In the genomic region with DNA sequence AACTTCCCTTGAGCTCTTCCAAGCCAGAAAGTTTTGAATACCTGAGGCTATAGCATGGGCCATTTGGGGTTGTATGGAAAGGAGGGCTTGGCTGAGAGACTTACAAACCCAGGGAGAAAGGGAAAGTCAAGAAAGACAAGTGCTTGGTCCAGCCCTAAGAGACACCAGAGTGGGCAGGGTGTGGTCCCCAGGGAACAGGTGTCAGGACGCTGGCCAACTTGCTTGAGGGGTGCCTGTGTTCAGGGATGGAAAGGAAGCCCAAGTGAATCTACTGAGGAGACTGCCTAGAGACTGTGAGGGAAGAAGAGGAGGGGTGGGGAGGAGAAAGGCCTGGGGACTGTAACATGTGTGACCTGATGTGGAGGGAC, we compare ENCODE assay signal across 8 mouse cellular contexts.
DNase-seq lines count a peak whose midpoint lies in the region; ATAC-seq and TF ChIP-seq lines count a peak whose summit lies in the region.

No protein-coding gene starts in this region.

- peak overlapping the region; percentile 94 for H3K4me2 ChIP-seq in heart, postnatal 0 days (ENCODE audit: low read depth, low read length)
- H3K4me2 ChIP-seq in hindbrain, embryonic 11.5 days (replicated peaks; ENCODE audit: low read depth, low read length), result peak overlapping the region; percentile 96

- peak overlapping the region; percentile 91 for H3K27ac ChIP-seq in heart, postnatal 0 days (ENCODE audit: low read depth)
- no peak overlapping the region for H3K27ac ChIP-seq in hindbrain, embryonic 11.5 days (ENCODE audit: low read depth, low read length)
- H3K27ac ChIP-seq in midbrain, embryonic 10.5 days (replicated peaks), result peak overlapping the region; percentile 79

- H3K9ac ChIP-seq in heart, postnatal 0 days (replicated peaks; ENCODE audit: low read depth, low read length), result peak overlapping the region; percentile 82
- no peak overlapping the region for H3K9ac ChIP-seq in hindbrain, embryonic 11.5 days (ENCODE audit: low read depth, low read length)

- WGBS in heart, postnatal 0 days, result 14% methylated on average over 1 of the region's 1 CpGs
- WGBS in hindbrain, embryonic 11.5 days, result 21% methylated on average over 1 of the region's 1 CpGs
- WGBS in midbrain, embryonic 10.5 days, result 3% methylated on average over 1 of the region's 1 CpGs

- peak overlapping the region; percentile 86 for H3K4me3 ChIP-seq in heart, postnatal 0 days (ENCODE audit: low read depth, low read length)
- peak overlapping the region; percentile 64 for H3K4me3 ChIP-seq in hindbrain, embryonic 11.5 days (ENCODE audit: low read depth, low read length)
- H3K4me3 ChIP-seq in midbrain, embryonic 10.5 days, result peak overlapping the region; percentile 77

- intact Hi-C loops in heart, postnatal 36 days (cut with DNase I), result no loop called here

- no peaks in the 10 kb centered on the region for H3K9me3 ChIP-seq in heart, postnatal 0 days (replicated peaks; ENCODE audit: control insufficient read depth, low read length)
- no peaks in the 10 kb centered on the region for H3K9me3 ChIP-seq in hindbrain, embryonic 11.5 days (ENCODE audit: control insufficient read depth, low read length)
- H3K9me3 ChIP-seq in midbrain, embryonic 10.5 days (replicated peaks), result no peaks in the 10 kb centered on the region

- no peak for ATAC-seq in heart, postnatal 0 days (ENCODE audit: insufficient read depth, low read depth)
- peak; percentile 4 for ATAC-seq in activated CD4-positive, CD25-positive, alpha-beta regulatory T cell, adult 4 months
- ATAC-seq in hindbrain, embryonic 11.5 days (ENCODE audit: low FRiP score), result no peak

- no peak for TF ChIP-seq CTCF in heart, postnatal 0 days (IDR thresholded peaks at IDR 0.05; ENCODE audit: low read depth)

- H3K4me1 ChIP-seq in heart, postnatal 0 days (ENCODE audit: control insufficient read depth, insufficient read depth), result peaks cover 16% of the 10 kb centered on the region
- H3K4me1 ChIP-seq in hindbrain, embryonic 11.5 days (replicated peaks; ENCODE audit: control insufficient read depth, insufficient read depth, low read length), result peaks cover 7% of the 10 kb centered on the region; the same call in 1 of the 2 replicates
- H3K4me1 ChIP-seq in midbrain, embryonic 10.5 days, result peaks cover 66% of the 10 kb centered on the region

- DNase-seq in heart, postnatal 0 days (ENCODE audit: low spot score), result no peak
- DNase-seq in heart, postnatal 36 days, result no peak
- DNase-seq in hindbrain, embryonic 11.5 days (ENCODE audit: low spot score), result no peak
- DNase-seq in midbrain, embryonic 10.5 days (ENCODE audit: low spot score), result no peak
- DNase-seq in frontal cortex, postnatal 36 days (ENCODE audit: low spot score in 2 of 2), result no peak
- no peak for DNase-seq in right cerebral cortex, postnatal 10 days (ENCODE audit: low spot score in 2 of 2)
- DNase-seq in adrenal gland, adult 2 months, result no peak

- TF ChIP-seq EP300 in heart, postnatal 0 days (IDR thresholded peaks at IDR 0.05; ENCODE audit: low read depth), result no peak

- H3K36me3 ChIP-seq in heart, postnatal 0 days (replicated peaks; ENCODE audit: control insufficient read depth, insufficient read depth, low read length), result no peaks in the 10 kb centered on the region; the same call in 1 of the 2 replicates
- no peaks in the 10 kb centered on the region for H3K36me3 ChIP-seq in hindbrain, embryonic 11.5 days (ENCODE audit: control insufficient read depth, insufficient read depth, low read length)
- no peaks in the 10 kb centered on the region for H3K36me3 ChIP-seq in midbrain, embryonic 10.5 days

- no peaks in the 10 kb centered on the region for H3K27me3 ChIP-seq in heart, postnatal 0 days (ENCODE audit: control insufficient read depth, insufficient read depth, low read length)
- H3K27me3 ChIP-seq in hindbrain, embryonic 11.5 days (ENCODE audit: control insufficient read depth, insufficient read depth, low read length), result peaks cover 88% of the 10 kb centered on the region
- H3K27me3 ChIP-seq in midbrain, embryonic 10.5 days (ENCODE audit: low read depth, poor library complexity, severe bottlenecking), result peaks cover 96% of the 10 kb centered on the region
